Mouse (Mus musculus) ES-E14 (cell line): ENCODE data around the gene Prr5. TPM values are rescaled to one million over a fixed set of nuclear protein-coding genes. Genes with fewer than 3 reads are reported as not detected.

Source experiments
- DNase-seq: peaks from one replicate; pipeline ENCODE4 v3.0.0-alpha.2; 2013; ENCODE audit warnings: low read depth, low spot score
- H3K27ac ChIP-seq: 2 replicates; pipeline ENCODE4 v1.5.1; 2012; ENCODE audit warnings: low read depth, mild to moderate bottlenecking, low read length, moderate library complexity, mixed read lengths; ENCODE audit not compliant: poor library complexity, insufficient read depth, severe bottlenecking
- H3K36me3 ChIP-seq: 2 replicates; pipeline ENCODE4 v1.6.1; 2012; ENCODE audit warnings: mild to moderate bottlenecking, low read length, moderate library complexity, mixed read lengths; ENCODE audit not compliant: control insufficient read depth, poor library complexity, insufficient read depth, severe bottlenecking
- H3K4me1 ChIP-seq, 2 experiments: fragments of 150-350 bp in 1 of 2; sonication (generic) in 1 of 2; 2 replicates each; pipeline ENCODE4 v1.6.1; 2012; ENCODE audit warnings: low read length in 2 of 2, mild to moderate bottlenecking in 1 of 2, mixed read lengths in 1 of 2; ENCODE audit not compliant: control insufficient read depth in 2 of 2, insufficient read depth in 2 of 2, poor library complexity in 1 of 2
- H3K4me3 ChIP-seq, 2 experiments: fragments of 150-350 bp in 1 of 2; sonication (generic) in 1 of 2; 2 replicates each; pipeline ENCODE4 v1.5.1; 2012; ENCODE audit warnings: low read length in 2 of 2, low read depth in 1 of 2, mild to moderate bottlenecking in 1 of 2, mixed read lengths in 1 of 2; ENCODE audit not compliant: insufficient read depth in 1 of 2, poor library complexity in 1 of 2, severe bottlenecking in 1 of 2
- H3K9ac ChIP-seq: 2 replicates; pipeline ENCODE4 v1.6.1; 2012; ENCODE audit warnings: low read depth, mild to moderate bottlenecking, low read length, mixed read lengths; ENCODE audit not compliant: poor library complexity, insufficient read depth, severe bottlenecking
- H3K9me3 ChIP-seq: fragments of 150-350 bp; sonication (generic); 2 replicates; pipeline ENCODE4 v1.6.1; 2012; ENCODE audit warnings: low read depth, mild to moderate bottlenecking, low read length; ENCODE audit not compliant: control insufficient read depth, insufficient read depth
- CHD2 ChIP-seq: IDR thresholded peaks from 2 replicates; pipeline ENCODE4 v1.6.1; 2014; ENCODE audit warnings: mild to moderate bottlenecking, low read depth, low read length, inconsistent platforms
- HCFC1 ChIP-seq: IDR thresholded peaks from 2 replicates; pipeline ENCODE4 v1.6.1; 2012; ENCODE audit warnings: low read length, inconsistent platforms, borderline replicate concordance; ENCODE audit not compliant: insufficient read depth
- MAFK ChIP-seq: IDR thresholded peaks from 2 replicates; pipeline ENCODE4 v1.6.1; 2014; ENCODE audit warnings: mild to moderate bottlenecking, low read depth, low read length, inconsistent platforms; ENCODE audit not compliant: insufficient read depth
- ZC3H11A ChIP-seq: IDR thresholded peaks from 2 replicates; pipeline ENCODE4 v1.6.1; 2012; ENCODE audit warnings: low read depth, mild to moderate bottlenecking, inconsistent platforms, low read length, borderline replicate concordance
- ZNF384 ChIP-seq: IDR thresholded peaks from 2 replicates; pipeline ENCODE4 v1.6.1; 2012; ENCODE audit warnings: low read depth, low read length, inconsistent platforms
- in situ Hi-C, 2 experiments: fragments of 600-800 bp; cut with MboI; formaldehyde crosslinking; loops; one replicate each; pipeline ENCODE4 v1.15.1; 2025; ENCODE audit warnings: low sequenced_read_pairs in 2 of 2, inconsistent platforms in 1 of 2; ENCODE audit not compliant: unreplicated experiment in 2 of 2
- total RNA-seq: library from RNA; depleted of rRNA; stranded (reverse); fragments of 300-350 nt; gene quantifications from 2 replicates; pipeline ENCODE4 v1.2.3, GENCODE M21; 2012

Prr5 gene
- total RNA-seq, 1 experiment = 11.6 TPM

- in situ Hi-C loops = no loop called here
- Histone ChIP-seq H3K4me3 (no peak overlapping the region), H3K27ac (no peak overlapping the region)
These were observed 61.5 kb downstream of the Prr5 start for GRCm38 (mm10) chr15:84730893-84731292.

GRCm38 (mm10) chr15:84731676-84732424 is 62.4 kb downstream of the Prr5 start:
- in situ Hi-C loops = no loop called here

More at GRCm38 (mm10) chr15:84730893-84731292, 61.5 kb downstream of the Prr5 start:
- no peaks in the 10 kb centered on the region for H3K9me3 ChIP-seq
- DNase-seq = no peak
- H3K9ac ChIP-seq = no peak overlapping the region
- H3K4me1 ChIP-seq = peaks cover 13 to 34% of the 10 kb centered on the region in 2 experiments
- peaks cover 8% of the 10 kb centered on the region; the same call in 1 of the 2 replicates for H3K36me3 ChIP-seq
- TF ChIP-seq CHD2 = no peak
- no peak for TF ChIP-seq MAFK
- TF ChIP-seq ZC3H11A = no peak
- TF ChIP-seq ZNF384 = no peak
- TF ChIP-seq HCFC1 = no peak

DNA sequence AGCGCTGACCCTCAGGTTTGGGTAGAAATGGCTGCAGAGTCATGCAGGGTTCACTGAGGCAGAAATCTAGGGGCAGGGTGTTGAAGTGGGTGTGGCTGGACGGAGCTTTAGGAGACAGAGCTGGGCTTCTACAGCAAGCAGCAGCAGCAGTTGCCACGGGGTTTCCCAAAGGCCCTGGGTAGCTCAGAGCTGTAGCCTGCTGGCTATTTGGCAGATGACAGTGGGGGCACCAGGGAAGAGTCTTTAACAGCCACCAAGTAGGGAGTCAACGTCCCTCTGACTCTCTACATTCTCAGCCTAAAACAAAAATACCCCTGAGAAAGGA is 63.0 kb downstream of the Prr5 start:
- no peak overlapping the region for H3K27ac ChIP-seq

More at GRCm38 (mm10) chr15:84731676-84732424, 62.4 kb downstream of the Prr5 start:
- H3K9ac ChIP-seq = no peak overlapping the region
- no peaks in the 10 kb centered on the region for H3K9me3 ChIP-seq
- H3K4me3 ChIP-seq = no peak overlapping the region
- no peak for TF ChIP-seq CHD2
- TF ChIP-seq ZC3H11A = no peak
- no peak for TF ChIP-seq MAFK
- no peak for TF ChIP-seq HCFC1
- no peak for TF ChIP-seq ZNF384
- no peak overlapping the region for H3K27ac ChIP-seq
- H3K36me3 ChIP-seq = peaks cover 8% of the 10 kb centered on the region; the same call in 1 of the 2 replicates
- peaks cover 12 to 29% of the 10 kb centered on the region in 2 experiments for H3K4me1 ChIP-seq
- DNase-seq = no peak

DNA sequence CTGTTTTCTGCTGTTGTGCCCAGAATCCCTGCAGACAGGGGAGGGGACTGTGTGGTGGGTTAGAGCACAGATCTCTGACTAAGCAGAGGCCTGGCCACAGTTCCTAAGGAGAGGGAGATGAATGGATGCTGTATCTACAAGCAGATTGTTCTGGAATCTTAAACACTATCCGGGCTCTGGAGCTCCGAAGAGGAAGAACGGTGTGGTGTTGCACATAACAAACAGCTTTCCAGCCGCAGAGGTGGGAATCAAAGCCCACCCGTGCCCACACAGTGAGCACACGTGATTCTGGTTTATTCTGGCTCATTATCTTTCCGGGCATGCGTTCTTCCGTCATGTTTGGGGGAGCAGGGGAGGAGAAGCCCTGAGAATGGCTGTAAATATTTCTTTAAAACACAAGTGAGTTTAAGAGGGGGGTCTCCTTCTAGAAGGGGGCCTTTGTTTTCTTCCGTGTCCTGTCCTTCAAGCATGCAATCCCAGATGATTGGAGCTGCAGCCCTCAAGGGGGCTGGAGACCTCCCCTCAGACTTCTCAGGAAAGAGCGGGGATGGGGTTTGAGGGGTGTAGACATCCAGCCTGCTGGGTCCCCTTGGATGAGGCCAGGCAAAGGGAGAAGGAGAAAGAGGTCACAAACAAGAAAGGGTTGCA is 67.0 kb downstream of the Prr5 start:
- no peaks in the 10 kb centered on the region for H3K9me3 ChIP-seq
- no peak overlapping the region for H3K4me3 ChIP-seq
- in situ Hi-C loops = no loop called here
- no peak for DNase-seq
- no peak overlapping the region for H3K9ac ChIP-seq
- no peak overlapping the region for H3K27ac ChIP-seq
- TF ChIP-seq ZNF384 (no peak), HCFC1 (no peak), MAFK (no peak), CHD2 (no peak), ZC3H11A (no peak)
- peaks cover 11% of the 10 kb centered on the region; the same call in 1 of the 2 replicates for H3K36me3 ChIP-seq
- peaks cover 2 to 9% of the 10 kb centered on the region in 2 experiments; a peak in 3 of 4 replicates for H3K4me1 ChIP-seq

More for the DNA sequence above, 63.0 kb downstream of the Prr5 start:
- DNase-seq = no peak
- peaks cover 8% of the 10 kb centered on the region; the same call in 1 of the 2 replicates for H3K36me3 ChIP-seq
- in situ Hi-C loops = no loop called here
- no peak for TF ChIP-seq CHD2
- no peak for TF ChIP-seq HCFC1
- H3K9me3 ChIP-seq = no peaks in the 10 kb centered on the region
- peaks cover 12 to 24% of the 10 kb centered on the region in 2 experiments for H3K4me1 ChIP-seq
- no peak overlapping the region for H3K4me3 ChIP-seq
- no peak overlapping the region for H3K9ac ChIP-seq

DNA sequence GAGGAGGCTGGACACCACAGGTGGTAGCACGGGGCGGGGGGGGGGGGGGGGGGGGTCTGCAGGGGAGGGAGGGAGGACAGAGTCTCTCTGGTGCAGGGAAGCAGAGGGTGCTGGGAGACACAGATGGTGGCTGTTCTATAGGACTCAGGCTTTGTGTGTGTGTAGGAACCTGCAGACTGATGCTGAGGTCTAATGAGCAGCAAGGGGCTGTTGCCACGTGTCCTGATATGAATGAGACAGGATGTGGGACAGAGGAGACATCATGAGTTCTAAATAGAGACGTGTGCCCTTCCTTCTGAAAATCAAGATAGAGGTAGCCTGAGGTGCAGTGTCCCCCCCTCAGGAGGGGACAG is 67.5 kb downstream of the Prr5 start:
- Histone ChIP-seq H3K9me3 (no peaks in the 10 kb centered on the region), H3K36me3 (peaks cover 16% of the 10 kb centered on the region; the same call in 1 of the 2 replicates), H3K4me1 (peaks cover 2 to 6% of the 10 kb centered on the region in 2 experiments; a peak in 3 of 4 replicates), H3K9ac (no peak overlapping the region), H3K4me3 (no peak overlapping the region), H3K27ac (no peak overlapping the region)
- TF ChIP-seq HCFC1 = no peak
- TF ChIP-seq ZC3H11A = no peak
- TF ChIP-seq CHD2 = no peak
- no peak for TF ChIP-seq ZNF384
- TF ChIP-seq MAFK = no peak
- in situ Hi-C loops = no loop called here
- no peak for DNase-seq
